Mouse (Mus musculus) thymus, postnatal 0 days (tissue): ENCODE measurements at regions not wholly inside any gene's neighbourhood (a gene's known extent, or its start where the extent isn't known, plus 50 kb on each side); places are given as distances from the start of the nearest gene placed in this dataset.

ENCODE experiments used
- DNase-seq: peaks from one replicate; pipeline ENCODE4 v3.0.0-alpha.2; 2015; ENCODE audit warnings: low spot score

DNA sequence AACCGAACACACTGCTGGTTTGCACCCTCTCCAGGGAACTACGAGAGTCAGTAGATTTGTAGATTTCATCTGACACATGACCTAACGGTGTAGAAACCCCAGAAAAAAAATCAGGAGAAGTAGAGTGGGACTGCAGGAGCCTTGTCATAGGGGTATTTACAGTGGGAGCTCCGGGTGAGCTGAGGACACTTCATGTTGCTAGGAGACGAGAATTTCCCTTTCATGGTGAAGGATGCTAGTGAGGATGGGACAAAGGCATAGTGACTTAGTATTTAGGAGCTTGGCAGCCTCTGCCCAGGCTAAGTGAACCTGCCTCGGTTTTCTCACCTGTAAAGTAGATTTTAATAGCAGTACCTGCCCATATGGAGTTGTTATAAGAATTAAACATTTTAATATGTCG lies 52.8 kb upstream of the Epha4 start:
- no peak for DNase-seq
